Mouse (Mus musculus): ENCODE measurements at regions not wholly inside any gene's neighbourhood (a gene's known extent, or its start where the extent isn't known, plus 50 kb on each side); places are given as distances from the start of the nearest gene placed in this dataset.

GRCm38 (mm10) chr8:126730017-126730631 is 136.3 kb upstream of the Irf2bp2 start:
- TF ChIP-seq USF1 (IDR thresholded peaks at IDR 0.05; ENCODE audit: low read depth) (no peak), CTCF (IDR thresholded peaks at IDR 0.05; ENCODE audit: control insufficient read depth, insufficient read depth, insufficient read length) (no peak), CEBPB (IDR thresholded peaks at IDR 0.05; ENCODE audit: low read depth) (no peak), MAX (IDR thresholded peaks at IDR 0.05) (no peak), MYOG (IDR thresholded peaks at IDR 0.05; ENCODE audit: control insufficient read depth, extremely low read depth, insufficient read length) (no peak)
